Mouse (Mus musculus) frontal cortex, adult 2 months (tissue): ENCODE measurements around the gene 4930579F01Rik. TPM values are rescaled to one million over a fixed set of nuclear protein-coding genes. Genes with fewer than 3 reads are reported as not detected.

ENCODE experiments used
- DNase-seq, 2 experiments: peaks; one replicate each; pipeline ENCODE4 v3.0.0; 2022; ENCODE audit warnings: low spot score in 1 of 2; ENCODE audit errors: extremely low spot score in 1 of 2
- polyA plus RNA-seq: library from polyadenylated mRNA; depleted of rRNA; stranded (reverse); fragments of >200 nt; gene quantifications from 2 replicates; pipeline ENCODE4 v1.2.3, GENCODE M21; 2012; rRNA removed

4930579F01Rik gene
- not detected in 2 replicates for polyA plus RNA-seq

DNA sequence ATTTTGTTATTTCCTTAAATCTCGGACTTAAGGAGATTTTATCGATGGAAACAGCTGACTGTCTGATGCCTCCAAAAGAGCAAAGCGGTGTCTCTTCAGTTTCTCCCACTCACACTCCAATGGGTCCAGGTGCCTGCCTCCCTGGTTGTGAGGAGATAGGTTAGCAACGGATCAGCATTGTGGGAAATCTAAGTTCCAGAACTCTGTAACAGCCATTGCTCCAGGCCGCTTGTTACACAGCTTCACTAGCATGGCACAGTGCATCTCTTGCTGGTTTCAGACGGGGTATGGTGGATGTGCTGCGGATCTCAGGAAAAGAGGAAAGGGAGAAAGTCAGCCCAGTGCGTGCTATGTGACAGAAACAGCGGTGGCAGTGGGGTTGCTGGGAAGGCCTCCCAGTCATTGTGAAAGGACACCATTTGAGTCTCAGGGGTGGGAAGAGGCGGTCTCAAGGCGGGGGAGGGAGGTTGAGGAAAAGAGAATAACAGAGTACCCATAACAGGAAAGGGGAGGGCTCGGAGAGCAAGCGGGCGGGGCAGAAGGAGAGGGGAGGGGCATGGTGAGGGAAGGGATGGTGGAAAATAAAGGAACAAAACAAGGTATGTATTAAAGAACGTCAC is at the start of gene 4930579F01Rik:
Gene 4930579F01Rik (minus strand): TSS at position 143 of the 620 bp plus-strand sequence.
- no peak for DNase-seq

DNA sequence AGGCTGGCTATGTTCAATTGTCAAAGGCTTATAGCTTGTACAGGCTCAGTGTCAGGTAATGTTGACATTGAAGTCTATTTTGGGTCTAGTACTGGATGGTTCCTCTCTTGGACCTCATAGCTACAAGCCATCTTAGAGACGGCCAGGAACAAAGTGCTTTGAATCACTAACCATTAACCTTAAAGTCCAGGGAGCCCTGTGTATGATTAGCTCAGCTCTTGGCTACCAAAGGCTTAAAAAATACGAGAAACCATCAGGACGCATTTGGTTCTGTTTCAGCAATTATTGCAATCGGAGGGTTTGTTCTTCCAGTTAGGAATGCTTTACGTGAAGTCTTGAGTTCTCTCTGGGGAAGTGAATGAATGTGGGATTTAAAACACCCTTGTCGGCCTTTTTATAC is 49.3 kb upstream of the 4930579F01Rik start:
- DNase-seq: no peak

DNA sequence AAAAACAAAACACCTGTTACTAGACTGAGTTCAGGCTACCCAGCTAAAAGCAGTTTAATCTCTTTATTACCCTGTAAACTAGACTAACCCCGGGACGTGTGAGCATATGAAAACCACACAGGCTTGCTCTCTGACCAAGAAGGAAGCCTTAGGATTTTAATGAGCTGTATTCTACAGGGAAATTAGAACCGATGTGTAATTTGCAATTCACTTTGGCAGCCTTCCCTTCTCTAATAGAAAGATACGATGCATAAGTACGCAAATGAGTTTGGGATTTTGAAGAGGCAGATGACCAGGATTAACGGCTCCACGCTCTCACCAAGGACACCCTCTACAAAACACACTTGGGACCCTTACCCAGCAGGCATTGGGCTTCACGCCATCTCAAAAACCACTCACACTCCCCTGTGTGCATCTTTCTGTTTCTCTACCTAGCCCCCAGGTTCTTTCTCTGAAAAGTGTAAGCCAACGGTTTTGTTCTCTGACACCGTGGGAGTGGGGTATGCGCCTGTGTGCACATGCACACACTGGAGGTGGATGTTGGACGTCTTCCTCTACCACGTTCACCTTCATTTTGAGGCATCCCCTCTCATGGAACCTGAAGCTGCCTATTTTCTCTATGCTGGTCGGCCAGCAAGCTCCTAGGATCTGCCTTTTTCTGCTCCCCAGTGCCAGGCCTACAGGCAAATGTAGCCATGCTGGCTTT is 48.5 kb upstream of the 4930579F01Rik start:
- no peak for DNase-seq

DNA sequence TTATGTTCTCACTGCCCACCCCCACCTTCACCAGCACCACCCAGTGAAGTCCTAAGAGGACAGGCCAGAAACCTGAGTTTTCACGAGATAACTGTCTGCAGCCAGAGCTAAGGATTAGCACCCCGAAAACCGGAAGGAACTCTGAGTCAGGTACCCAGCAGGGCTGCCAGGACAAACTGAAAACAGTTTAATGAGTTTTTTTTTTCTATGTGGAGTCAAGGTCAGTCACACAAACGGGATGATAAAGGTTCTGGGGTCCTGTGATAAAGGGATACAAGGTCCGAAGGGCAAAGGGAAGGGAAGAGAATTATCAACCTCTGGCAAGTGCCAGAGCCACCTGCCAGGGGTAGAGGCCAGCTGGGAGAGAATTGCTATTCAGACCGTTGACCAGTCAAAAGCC is 47.7 kb upstream of the 4930579F01Rik start:
- DNase-seq: no peak

DNA sequence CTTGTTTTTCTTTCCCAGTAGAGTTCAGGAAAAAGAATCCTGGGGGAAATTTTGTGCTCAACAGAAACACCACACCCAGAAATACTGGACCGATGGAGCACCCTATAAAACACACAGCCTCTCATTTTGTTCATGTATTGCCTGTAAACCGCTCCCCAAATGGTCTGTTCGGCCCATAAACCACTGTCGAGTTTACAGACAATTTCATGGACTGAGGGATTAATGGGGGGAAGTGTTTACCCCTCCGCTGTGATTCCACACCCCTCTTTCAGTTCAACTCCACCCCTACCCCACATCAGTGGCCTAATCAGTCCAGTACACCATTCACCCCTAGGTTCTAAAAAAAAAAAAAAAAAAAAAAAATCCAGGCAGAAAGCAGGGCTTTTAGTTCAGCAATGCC is 47.3 kb upstream of the 4930579F01Rik start:
- DNase-seq: no peak

DNA sequence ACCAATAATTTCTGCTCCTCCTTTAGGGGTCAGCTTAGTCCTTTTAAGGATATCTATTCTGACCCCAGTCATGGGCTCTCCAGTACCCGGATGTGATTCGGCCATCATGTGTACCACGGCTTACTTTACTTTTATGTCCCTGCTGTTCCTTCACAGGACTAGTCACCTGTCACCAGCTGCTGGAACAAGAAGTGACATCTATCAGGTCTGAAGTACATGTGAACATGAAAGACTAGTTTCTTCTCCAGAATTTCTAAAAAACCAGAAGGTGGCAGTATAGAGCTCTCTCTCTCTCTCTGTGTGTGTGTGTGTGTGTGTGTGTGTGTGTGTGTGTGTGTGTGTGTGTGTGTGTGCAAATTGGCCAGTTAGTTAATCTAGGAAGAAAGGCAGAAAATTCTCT is 46.8 kb upstream of the 4930579F01Rik start:
- DNase-seq: no peak

DNA sequence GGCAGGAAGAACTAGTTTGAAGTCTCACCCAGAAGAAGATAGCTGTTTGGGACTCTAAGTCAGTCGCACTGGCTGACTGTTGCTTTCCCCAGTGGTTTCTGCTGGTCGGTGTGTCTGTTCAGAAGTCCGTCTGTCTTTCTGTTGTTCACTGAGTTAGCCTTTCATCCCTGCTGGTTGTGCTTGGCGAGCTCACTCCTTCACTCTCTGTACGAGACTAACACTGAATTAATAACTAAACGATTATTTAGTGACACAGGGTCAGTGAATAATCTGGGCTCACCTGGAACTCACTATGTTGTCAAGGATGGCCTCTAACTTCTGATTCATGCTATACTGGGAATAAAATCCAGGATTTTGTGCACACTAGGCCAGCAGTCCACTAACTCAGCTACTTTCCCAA is 45.8 kb upstream of the 4930579F01Rik start:
- DNase-seq: no peak

DNA sequence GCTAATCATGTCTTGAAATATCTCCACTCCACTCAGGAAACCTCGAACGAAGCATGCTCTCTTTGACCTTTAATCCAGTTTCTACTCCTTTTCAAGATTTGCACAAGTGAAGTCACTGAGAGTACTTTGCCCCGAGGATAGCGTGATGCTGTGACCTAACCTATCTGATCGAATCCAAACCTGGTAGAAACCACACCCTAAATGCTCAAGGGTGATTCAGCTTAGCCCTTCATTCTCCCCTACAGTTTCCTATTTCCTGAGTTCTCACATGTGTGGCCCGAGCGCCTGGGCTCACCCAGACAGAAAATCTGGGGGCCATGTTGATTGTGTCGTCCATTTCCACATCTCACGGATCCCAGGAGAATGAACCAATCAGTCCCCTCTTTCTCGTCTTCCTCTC is 44.4 kb upstream of the 4930579F01Rik start:
- DNase-seq: no peak

DNA sequence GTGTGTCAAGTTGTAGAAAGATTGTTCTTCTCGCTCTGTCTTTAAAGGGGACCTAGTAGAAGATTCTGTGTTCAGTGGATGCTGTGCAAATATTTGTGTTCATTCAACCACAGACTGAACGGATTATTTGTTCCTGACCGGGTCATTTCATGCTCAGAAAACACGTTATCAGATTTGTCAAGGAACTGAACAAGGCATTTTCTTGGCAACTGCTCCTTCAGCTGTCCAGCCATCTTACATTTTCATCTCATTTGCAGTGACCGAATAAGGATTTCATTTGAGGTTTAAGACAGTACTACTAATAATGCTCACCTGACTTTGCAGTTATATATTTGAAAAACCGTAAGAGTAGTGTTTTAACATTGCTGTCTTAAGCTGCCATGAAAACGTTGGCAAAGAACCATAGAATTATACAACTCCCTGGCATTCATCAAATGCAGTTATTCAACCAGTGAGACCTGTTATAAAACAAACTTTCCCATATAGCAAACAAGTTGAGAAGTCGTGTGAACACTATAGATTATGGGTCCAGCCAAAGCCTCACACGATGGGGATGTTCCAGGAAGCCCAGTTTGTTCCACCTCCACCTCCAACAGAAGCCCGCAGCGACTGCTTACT is 43.0 kb upstream of the 4930579F01Rik start:
- DNase-seq: no peak

DNA sequence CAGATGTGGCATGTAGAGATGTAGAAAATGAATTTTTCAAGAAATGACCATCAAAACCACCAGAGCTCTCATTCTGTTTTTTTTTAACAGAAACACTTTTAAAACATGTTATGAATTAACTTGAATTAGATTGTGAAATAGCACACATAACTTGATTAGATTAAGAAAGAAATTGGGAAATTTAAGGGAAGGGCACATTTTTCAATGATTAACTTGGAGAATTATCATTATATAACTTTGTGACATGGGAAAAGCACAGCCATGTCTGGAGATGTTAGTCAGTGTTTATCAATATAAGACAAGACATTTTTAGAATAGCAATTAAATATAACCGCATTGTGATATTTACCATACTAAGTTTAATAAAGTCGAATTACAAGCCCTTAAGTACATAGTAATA is 37.9 kb upstream of the 4930579F01Rik start:
- no peak for DNase-seq

DNA sequence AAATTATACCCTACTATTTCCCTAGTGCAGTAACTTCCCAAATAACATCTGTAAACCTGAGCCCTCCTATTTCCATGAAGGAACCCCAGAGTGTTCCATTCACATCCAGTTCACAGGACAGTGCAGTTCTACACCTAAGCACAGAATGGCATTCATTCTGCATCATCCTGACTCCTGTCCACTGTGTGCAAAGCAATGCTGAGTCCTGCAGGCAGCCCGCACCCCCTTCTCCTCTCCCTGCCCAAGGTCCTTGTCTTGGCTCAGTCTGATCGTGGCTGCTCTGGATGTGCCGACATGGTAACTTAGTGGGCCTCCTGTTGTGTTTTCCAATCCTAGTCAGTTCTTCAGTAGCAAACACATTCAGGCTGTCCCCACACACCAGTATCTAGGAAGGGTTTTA is 36.6 kb upstream of the 4930579F01Rik start:
- DNase-seq: no peak

DNA sequence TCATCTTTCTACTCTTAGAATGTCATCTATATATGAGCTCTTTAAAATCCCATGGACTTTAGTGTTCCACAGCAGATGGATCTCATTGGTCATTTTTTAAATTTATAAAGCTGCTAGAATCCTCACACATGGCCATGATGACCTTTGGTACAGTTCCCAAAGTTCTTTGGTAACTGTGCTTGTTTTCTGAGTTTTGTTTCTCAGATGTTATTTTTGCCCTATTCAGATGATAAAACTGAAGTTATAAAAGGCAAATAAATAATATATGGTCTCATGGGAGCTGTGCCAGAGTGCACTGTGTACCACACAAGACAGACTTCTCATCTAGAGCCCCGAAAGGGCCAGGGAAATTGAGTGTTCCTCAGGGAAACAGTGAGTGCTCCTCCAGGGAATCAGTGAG is 35.8 kb upstream of the 4930579F01Rik start:
- no peak for DNase-seq

DNA sequence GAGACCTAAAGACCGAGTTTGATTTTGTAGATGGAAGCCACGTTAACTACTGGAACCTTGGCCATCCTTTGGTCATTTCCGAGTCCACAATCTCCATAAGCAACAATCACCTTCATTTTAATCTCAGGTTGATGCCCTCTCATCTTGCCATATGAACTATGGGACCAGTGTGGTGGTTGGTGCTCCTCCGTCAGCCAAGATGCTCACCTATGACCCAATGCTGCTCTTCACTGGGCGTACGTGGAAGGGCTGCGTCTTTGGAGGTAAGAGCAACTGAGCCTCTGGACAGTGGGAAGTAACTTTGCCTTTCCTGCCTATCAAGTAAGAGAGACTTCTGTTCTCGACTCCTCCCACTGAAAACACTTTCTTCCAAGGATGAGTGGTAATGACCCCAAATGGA is 34.2 kb upstream of the 4930579F01Rik start:
- no peak for DNase-seq

DNA sequence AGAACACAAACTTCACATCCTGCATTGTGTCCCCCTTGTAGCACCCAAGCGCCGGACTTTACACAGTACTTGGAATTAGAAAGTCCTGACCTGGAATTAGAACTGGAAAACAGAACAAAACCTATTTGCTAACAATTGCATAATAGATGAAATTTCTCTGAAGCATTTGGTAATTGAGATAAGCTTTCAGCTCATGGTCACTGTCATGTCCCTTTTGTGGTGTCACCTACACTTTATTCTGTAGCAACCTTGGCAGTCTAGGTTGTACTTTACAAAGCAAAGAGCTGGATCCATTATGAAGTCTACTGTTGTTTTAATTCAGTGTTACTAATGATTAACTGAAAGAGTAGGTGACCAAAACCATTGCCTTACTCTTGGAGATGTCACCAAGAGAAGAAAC is 33.5 kb upstream of the 4930579F01Rik start:
- DNase-seq: no peak

DNA sequence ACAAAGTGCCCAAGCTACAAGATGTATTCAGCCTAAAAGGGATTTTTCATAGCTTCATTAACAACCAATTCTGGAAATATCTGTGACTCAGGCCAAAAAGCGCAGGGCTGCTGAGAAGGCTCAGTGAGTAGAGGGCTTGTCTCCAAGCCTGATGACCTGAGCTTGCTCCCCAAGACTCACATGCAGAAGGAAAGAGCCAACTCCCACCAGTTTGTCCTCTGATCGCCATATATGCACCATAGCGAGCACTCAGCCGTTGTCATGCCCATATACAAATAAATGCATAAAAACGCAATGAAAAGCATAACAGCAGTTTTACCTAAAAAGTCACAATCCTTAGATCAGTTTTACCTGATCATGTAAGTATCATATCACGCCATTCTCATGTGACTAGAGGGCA is 32.9 kb upstream of the 4930579F01Rik start:
- DNase-seq: no peak

DNA sequence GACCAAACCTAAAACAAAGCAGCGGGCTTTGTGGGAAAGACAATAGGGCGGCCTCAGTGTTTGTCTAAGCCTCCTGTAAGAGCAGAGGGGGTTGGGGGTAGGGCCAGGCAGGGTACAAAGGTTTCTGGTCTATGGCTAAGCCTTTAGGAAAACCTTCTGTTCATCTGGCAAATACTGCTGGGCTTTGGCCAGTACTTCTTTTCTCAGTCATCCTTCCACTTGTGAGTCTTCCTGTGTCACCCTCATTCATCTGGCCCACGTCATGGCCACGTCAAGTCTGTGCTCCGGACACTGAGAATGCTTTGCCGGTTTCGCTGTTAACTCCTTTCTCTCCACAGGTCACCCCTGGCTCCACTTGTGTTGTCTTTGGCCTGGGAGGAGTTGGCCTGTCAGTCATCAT is 32.2 kb upstream of the 4930579F01Rik start:
- no peak for DNase-seq

DNA sequence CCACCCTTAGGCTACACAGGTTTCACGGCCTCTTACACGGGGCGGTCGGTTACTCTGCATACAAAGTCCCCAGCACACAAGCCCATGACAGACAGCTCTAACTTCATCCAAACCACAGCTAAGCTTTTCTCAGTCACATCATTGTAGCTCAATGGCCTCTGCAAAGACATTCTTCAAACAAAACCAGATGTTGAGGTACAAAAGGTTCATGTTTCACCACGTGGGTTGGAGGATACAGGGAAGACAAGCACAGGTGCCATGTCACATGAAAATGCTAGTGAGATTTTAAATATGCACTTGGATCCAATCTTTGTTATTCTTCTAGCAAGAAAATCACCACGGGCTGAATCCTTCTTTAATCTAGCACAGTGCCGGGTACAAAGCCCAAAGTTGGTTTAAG is 31.7 kb upstream of the 4930579F01Rik start:
- no peak for DNase-seq

DNA sequence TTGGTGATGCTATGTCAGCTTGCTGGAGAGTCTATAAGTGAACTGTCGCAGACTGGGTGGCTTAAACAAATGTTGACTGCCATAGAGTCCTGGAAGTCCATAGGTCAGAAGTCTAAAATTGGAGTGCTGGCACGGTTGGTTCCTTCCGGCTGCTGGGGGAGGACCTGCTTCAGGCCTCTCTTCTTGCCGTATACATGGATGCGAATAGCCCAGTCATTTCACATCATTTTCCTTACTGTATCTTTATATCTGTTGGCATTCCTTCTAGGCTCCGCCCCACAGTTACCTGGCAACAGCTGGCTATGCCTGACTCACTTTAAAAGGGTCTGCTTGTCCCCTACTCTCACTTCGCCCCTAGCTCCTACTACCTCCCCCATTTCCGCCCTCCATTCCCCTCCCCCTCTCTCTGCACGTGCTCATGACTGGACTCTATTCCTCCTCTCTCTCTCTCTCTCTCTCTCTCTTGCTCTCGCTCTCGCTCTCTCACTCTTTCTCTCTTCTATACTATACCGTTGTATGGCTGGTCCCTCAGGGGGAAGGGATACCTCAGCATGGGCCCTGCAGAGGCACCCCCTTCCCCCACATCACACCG is 30.8 kb upstream of the 4930579F01Rik start:
- DNase-seq: no peak

DNA sequence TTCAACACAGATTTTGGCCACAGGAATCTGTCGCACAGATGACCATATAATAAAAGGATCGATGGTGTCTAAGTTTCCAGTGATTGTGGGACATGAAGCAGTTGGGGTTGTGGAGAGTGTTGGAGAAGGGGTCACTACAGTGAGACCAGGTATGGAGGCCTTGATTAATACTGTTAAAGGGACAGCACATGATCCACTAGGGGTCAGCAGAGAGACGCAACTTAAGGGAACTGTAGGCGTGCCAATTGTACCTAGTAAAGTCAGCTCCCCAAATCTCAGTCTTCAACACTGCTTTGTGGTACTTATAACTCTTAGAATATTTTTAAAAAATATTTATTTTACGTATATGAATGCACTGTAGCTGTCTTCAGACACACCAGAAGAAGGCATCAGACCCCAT is 29.3 kb upstream of the 4930579F01Rik start:
- DNase-seq: peak; percentile 19 to 78

DNA sequence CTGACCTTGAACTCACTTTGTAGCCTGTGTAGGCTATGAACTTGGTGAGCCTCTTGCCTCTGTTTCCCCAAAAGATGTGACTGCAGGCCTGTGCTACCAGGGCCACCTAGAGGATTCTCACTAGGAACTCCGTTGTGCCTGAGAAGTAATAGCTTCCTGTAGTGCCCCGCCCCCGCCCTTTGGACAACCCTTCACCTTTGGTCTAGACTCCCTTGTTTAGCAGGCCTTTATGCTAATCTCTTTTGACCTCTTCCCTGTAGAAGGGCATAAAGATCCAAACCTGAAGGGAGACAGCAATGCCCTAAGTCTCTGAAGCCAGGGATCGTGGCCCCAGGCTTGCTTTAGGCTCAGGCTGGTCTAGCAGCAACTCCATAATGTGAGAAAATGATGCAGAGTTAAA is 28.9 kb upstream of the 4930579F01Rik start:
- no peak for DNase-seq

DNA sequence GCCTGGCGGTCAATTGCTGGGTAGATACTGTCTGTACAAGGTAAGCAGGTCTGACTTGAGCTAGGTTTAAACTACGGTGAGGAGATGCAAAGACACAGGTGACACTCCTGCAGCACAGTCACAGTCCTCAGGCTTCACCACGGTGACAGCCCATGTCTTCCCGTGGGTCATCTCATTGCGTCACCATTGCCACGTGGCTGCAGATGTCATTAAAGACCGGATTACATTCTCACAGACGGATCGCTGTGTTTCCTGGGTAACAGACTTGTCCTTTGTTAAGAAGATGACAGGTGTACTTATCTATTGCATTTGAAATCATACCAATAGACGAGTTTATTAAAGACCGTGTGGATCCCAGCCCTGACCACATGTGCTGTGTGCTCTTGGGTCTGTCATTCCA is 27.5 kb upstream of the 4930579F01Rik start:
- no peak for DNase-seq
